Mouse (Mus musculus) lung, postnatal 25 days (tissue): ENCODE results near the gene Senp5.

Experiments
- DNase-seq: peaks from one replicate; pipeline ENCODE4 v3.0.0; 2022; ENCODE audit warnings: low spot score

The Senp5 gene

GRCm38 (mm10) chr16:31938856-31939255 lies 64.2 kb downstream of the Senp5 start:
- no peak for DNase-seq

GRCm38 (mm10) chr16:31936568-31936967 lies 66.5 kb downstream of the Senp5 start:
- no peak for DNase-seq

GRCm38 (mm10) chr16:31935091-31935979 lies 67.8 kb downstream of the Senp5 start:
- no peak for DNase-seq

- no peak for DNase-seq
Observed at GRCm38 (mm10) chr16:31934550-31935010, 68.5 kb downstream of the Senp5 start.

GRCm38 (mm10) chr16:31933751-31934549 lies 69.1 kb downstream of the Senp5 start, which contains the start of gene Pigz:
Gene Pigz, plus strand, starts transcription at chr16:31933851.
- peak; percentile 25 for DNase-seq

- DNase-seq: peak; percentile 86
Observed at GRCm38 (mm10) chr16:31932840-31933697, 70.0 kb downstream of the Senp5 start.

GRCm38 (mm10) chr16:31932255-31932654 lies 70.8 kb downstream of the Senp5 start:
- no peak for DNase-seq

- no peak for DNase-seq
Observed at GRCm38 (mm10) chr16:31931330-31931729, 71.8 kb downstream of the Senp5 start.

- no peak for DNase-seq
Observed at GRCm38 (mm10) chr16:31927412-31927811, 75.7 kb downstream of the Senp5 start.

- no peak for DNase-seq
Observed at GRCm38 (mm10) chr16:31926547-31927182, 76.4 kb downstream of the Senp5 start.

- DNase-seq: no peak
Observed at GRCm38 (mm10) chr16:31926091-31926490, 77.0 kb downstream of the Senp5 start.

GRCm38 (mm10) chr16:31924368-31924767 lies 78.7 kb downstream of the Senp5 start:
- no peak for DNase-seq

GRCm38 (mm10) chr16:31918248-31918724 lies 84.8 kb downstream of the Senp5 start:
- peak; percentile 57 for DNase-seq

- DNase-seq: no peak
Observed at GRCm38 (mm10) chr16:31917776-31918175, 85.3 kb downstream of the Senp5 start.

- DNase-seq: no peak
Observed at GRCm38 (mm10) chr16:31910281-31910847, 92.7 kb downstream of the Senp5 start.
